8 mouse cellular contexts compared by ENCODE assay signal in the genomic region with DNA sequence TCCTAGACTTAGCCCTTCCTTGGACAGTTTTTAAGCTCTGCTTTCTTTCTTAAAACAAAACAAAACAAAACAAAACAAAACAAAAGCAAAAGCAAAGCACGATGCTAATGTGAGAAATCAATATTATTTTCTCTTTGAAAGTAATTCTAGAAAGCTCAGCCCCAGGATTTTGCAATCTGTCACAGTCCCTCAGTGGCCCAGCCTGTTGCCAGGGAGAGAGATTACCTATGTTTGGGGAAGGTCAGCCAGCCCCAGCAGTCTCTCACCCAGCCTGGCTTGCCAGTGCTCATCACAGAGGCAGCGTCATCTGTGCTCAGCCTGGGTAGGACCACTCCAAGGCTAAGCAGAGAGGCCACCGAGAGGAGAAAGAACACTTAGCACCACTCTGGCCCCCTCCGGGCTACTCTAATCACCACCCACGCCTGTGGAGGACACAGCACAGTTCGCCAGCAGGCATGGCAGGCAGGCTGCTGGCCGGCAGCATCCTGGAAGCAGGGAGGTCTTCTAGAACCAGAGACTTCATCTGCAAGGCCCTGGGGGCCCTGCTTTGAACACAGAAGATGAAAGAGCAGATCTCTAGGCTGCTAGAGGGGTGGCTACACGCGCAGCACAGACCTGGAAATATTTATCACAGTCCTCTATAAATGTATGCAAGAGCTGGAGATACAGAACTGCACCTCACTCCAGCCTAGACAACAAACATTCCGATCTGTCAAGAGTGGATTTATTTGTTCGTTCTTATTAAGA. TPM values are rescaled to one million over a fixed set of nuclear protein-coding genes. Genes with fewer than 3 reads are reported as not detected.
DNase-seq lines count a peak whose midpoint lies in the region; ATAC-seq and TF ChIP-seq lines count a peak whose summit lies in the region.

No protein-coding gene starts in this region.

- peak overlapping the region; percentile 43; the same call in 1 of the 2 replicates for H3K27ac ChIP-seq in intestine, embryonic 14.5 days (ENCODE audit: low read depth)
- H3K27ac ChIP-seq in intestine, postnatal 0 days (ENCODE audit: low read depth, low read length): no peak overlapping the region
- H3K27ac ChIP-seq in hindbrain, embryonic 11.5 days (ENCODE audit: low read depth, low read length): peak overlapping the region; percentile 51; the same call in 1 of the 2 replicates
- no peak overlapping the region; the same call in 1 of the 2 replicates for H3K27ac ChIP-seq in neural tube, embryonic 13.5 days (replicated peaks)

- DNase-seq in intestine, embryonic 14.5 days (ENCODE audit: low spot score): no peak
- DNase-seq in cerebellum, postnatal 36 days: peak; percentile 34 to 43
- peak; percentile 42 for DNase-seq in hindbrain, embryonic 11.5 days (ENCODE audit: low spot score)
- DNase-seq in kidney, postnatal 25 days: no peak
- no peak for DNase-seq in urinary bladder, postnatal 25 days (ENCODE audit: low spot score)
- no peak for DNase-seq in right cerebral cortex, adult 2 months (ENCODE audit: low spot score in 2 of 2)

- no peaks in the 10 kb centered on the region for H3K27me3 ChIP-seq in intestine, embryonic 14.5 days (replicated peaks; ENCODE audit: control insufficient read depth, insufficient read depth, low read length)
- no peaks in the 10 kb centered on the region for H3K27me3 ChIP-seq in intestine, postnatal 0 days (replicated peaks; ENCODE audit: control insufficient read depth, insufficient read depth, low read length)
- no peaks in the 10 kb centered on the region for H3K27me3 ChIP-seq in hindbrain, embryonic 11.5 days (ENCODE audit: control insufficient read depth, insufficient read depth, low read length)
- H3K27me3 ChIP-seq in neural tube, embryonic 13.5 days: no peaks in the 10 kb centered on the region

- H3K4me3 ChIP-seq in intestine, embryonic 14.5 days (ENCODE audit: low read depth, low read length): no peak overlapping the region
- no peak overlapping the region for H3K4me3 ChIP-seq in intestine, postnatal 0 days (ENCODE audit: low read depth, low read length)
- H3K4me3 ChIP-seq in hindbrain, embryonic 11.5 days (ENCODE audit: low read depth, low read length): no peak overlapping the region
- H3K4me3 ChIP-seq in neural tube, embryonic 13.5 days: no peak overlapping the region

- ATAC-seq in intestine, embryonic 14.5 days (replicated peaks; ENCODE audit: low FRiP score, low TSS enrichment, low read depth): no peak
- no peak for ATAC-seq in intestine, postnatal 0 days
- no peak for ATAC-seq in hindbrain, embryonic 11.5 days (ENCODE audit: low FRiP score)
- ATAC-seq in neural tube, embryonic 13.5 days (ENCODE audit: low read depth): peak; percentile 53

- H3K4me1 ChIP-seq in intestine, embryonic 14.5 days (replicated peaks; ENCODE audit: control insufficient read depth, insufficient read depth, low read length): peaks cover 11% of the 10 kb centered on the region; the same call in 1 of the 2 replicates
- 0 out of 2 replicates have a peak, but pooled peaks cover 3% of the 10 kb centered on the region for H3K4me1 ChIP-seq in intestine, postnatal 0 days (replicated peaks; ENCODE audit: control insufficient read depth, insufficient read depth, low read length)
- H3K4me1 ChIP-seq in hindbrain, embryonic 11.5 days (replicated peaks; ENCODE audit: control insufficient read depth, insufficient read depth, low read length): 0 out of 2 replicates have a peak, but pooled peaks cover 2% of the 10 kb centered on the region
- peaks cover 20% of the 10 kb centered on the region for H3K4me1 ChIP-seq in neural tube, embryonic 13.5 days (replicated peaks)

- no peaks in the 10 kb centered on the region for H3K36me3 ChIP-seq in intestine, embryonic 14.5 days (ENCODE audit: control insufficient read depth, insufficient read depth, low read length)
- no peaks in the 10 kb centered on the region for H3K36me3 ChIP-seq in intestine, postnatal 0 days (ENCODE audit: control insufficient read depth, insufficient read depth)
- no peaks in the 10 kb centered on the region for H3K36me3 ChIP-seq in hindbrain, embryonic 11.5 days (ENCODE audit: control insufficient read depth, insufficient read depth, low read length)
- H3K36me3 ChIP-seq in neural tube, embryonic 13.5 days: no peaks in the 10 kb centered on the region

- no peak for TF ChIP-seq CTCF in intestine, postnatal 0 days (IDR thresholded peaks at IDR 0.05; ENCODE audit: low read depth)

- H3K9me3 ChIP-seq in intestine, embryonic 14.5 days (ENCODE audit: control insufficient read depth, low read length): no peaks in the 10 kb centered on the region
- H3K9me3 ChIP-seq in intestine, postnatal 0 days (ENCODE audit: control insufficient read depth): no peaks in the 10 kb centered on the region
- no peaks in the 10 kb centered on the region for H3K9me3 ChIP-seq in hindbrain, embryonic 11.5 days (ENCODE audit: control insufficient read depth, low read length)
- no peaks in the 10 kb centered on the region for H3K9me3 ChIP-seq in neural tube, embryonic 13.5 days

- 19% methylated on average over 11 of the region's 11 CpGs for WGBS in intestine, embryonic 14.5 days
- WGBS in intestine, postnatal 0 days: 23% methylated on average over 11 of the region's 11 CpGs
- 32% methylated on average over 11 of the region's 11 CpGs for WGBS in hindbrain, embryonic 11.5 days
- 34% methylated on average over 11 of the region's 11 CpGs for WGBS in neural tube, embryonic 13.5 days

- no peak overlapping the region for H3K9ac ChIP-seq in intestine, embryonic 14.5 days (ENCODE audit: low read length)
- H3K9ac ChIP-seq in intestine, postnatal 0 days (ENCODE audit: low read depth, low read length): no peak overlapping the region
- H3K9ac ChIP-seq in hindbrain, embryonic 11.5 days (ENCODE audit: low read depth, low read length): no peak overlapping the region
- H3K9ac ChIP-seq in neural tube, embryonic 13.5 days: peak overlapping the region; percentile 43

- H3K4me2 ChIP-seq in intestine, embryonic 14.5 days (ENCODE audit: low read length): peak overlapping the region; percentile 31
- H3K4me2 ChIP-seq in intestine, postnatal 0 days (replicated peaks; ENCODE audit: low read depth): no peak overlapping the region
- H3K4me2 ChIP-seq in hindbrain, embryonic 11.5 days (replicated peaks; ENCODE audit: low read depth, low read length): 0 out of 2 replicates have a peak overlapping the region, but pooled peaks have one; percentile 11
- H3K4me2 ChIP-seq in neural tube, embryonic 13.5 days: peak overlapping the region; percentile 14; the same call in 1 of the 2 replicates

RNA-seq across cellular contexts. Expression of a gene that starts 14.6 kb away (rescaled TPM):
- 3.6 and 3.9 TPM in 2 replicates for polyA plus RNA-seq in intestine, embryonic 14.5 days (2014; fragmentation: Nextera tagmentation; extraction: Ambion mirVana)
- 1.8 and 2.0 TPM in 2 replicates for polyA plus RNA-seq in intestine, postnatal 0 days (2015; fragmentation: Nextera tagmentation; extraction: Ambion mirVana)
- 2.7 and 2.9 TPM in 2 replicates for polyA plus RNA-seq in hindbrain, embryonic 11.5 days (2014; fragmentation: Nextera tagmentation; extraction: Ambion mirVana)
- 4.0 and 5.3 TPM in 2 replicates for polyA plus RNA-seq in neural tube, embryonic 13.5 days (2015; fragmentation: Nextera tagmentation; extraction: Ambion mirVana)

Comparison
In these comparisons a context has a peak if more than half of its experiments do, and no peak if none do; other contexts are left out.
1. H3K27ac ChIP-seq: peak in intestine, embryonic 14.5 days (single experiment) and hindbrain, embryonic 11.5 days (single experiment); none in intestine, postnatal 0 days (single experiment) and neural tube, embryonic 13.5 days (single experiment).
2. DNase-seq: peak in cerebellum, postnatal 36 days (2 of 2) and hindbrain, embryonic 11.5 days (single experiment); none in intestine, embryonic 14.5 days (single experiment), kidney, postnatal 25 days (0 of 2), urinary bladder, postnatal 25 days (single experiment) and right cerebral cortex, adult 2 months (0 of 2).